Mouse (Mus musculus) bone marrow, adult 2 months (tissue): ENCODE data around the gene Pde4d.

Experiments
- CTCF ChIP-seq: fragments of 200-500 bp; IDR thresholded peaks from 2 replicates; pipeline ENCODE4 v1.5.1; 2011; ENCODE audit warnings: low read length, control low read depth; ENCODE audit not compliant: control insufficient read depth, insufficient read depth
- POLR2A ChIP-seq: fragments of 200-500 bp; IDR thresholded peaks from 2 replicates; pipeline ENCODE4 v1.6.1; 2011; ENCODE audit warnings: low read depth, mild to moderate bottlenecking, control low read depth, low read length, borderline replicate concordance; ENCODE audit not compliant: control insufficient read depth

- TF ChIP-seq CTCF (no peak), POLR2A (no peak)
Measured at GRCm38 (mm10) chr13:108598673-108599072, 148.9 kb downstream of the Pde4d start.
